Mouse (Mus musculus) MEL (cell line): ENCODE measurements at regions not wholly inside any gene's neighbourhood (a gene's known extent, or its start where the extent isn't known, plus 50 kb on each side); places are given as distances from the start of the nearest gene placed in this dataset.

ENCODE experiments used
- DNase-seq: peaks from one replicate; pipeline ENCODE4 v3.0.0; 2011; ENCODE audit warnings: low read depth, low spot score
- H3K27ac ChIP-seq: 2 replicates; pipeline ENCODE4 v1.5.1; 2012; ENCODE audit warnings: low read depth, mild to moderate bottlenecking, control low read depth, low read length, moderate library complexity; ENCODE audit not compliant: control insufficient read depth
- H3K27me3 ChIP-seq, 2 experiments: fragments of 150-350 bp in 1 of 2; sonication (generic) in 1 of 2; 2 replicates each; pipeline ENCODE4 v1.6.1; 2012; ENCODE audit warnings: low read length in 2 of 2, mild to moderate bottlenecking in 2 of 2, improper control_type of control experiment in 1 of 2, moderate library complexity in 1 of 2; ENCODE audit not compliant: insufficient read depth in 2 of 2, control insufficient read depth in 1 of 2
- H3K36me3 ChIP-seq, 2 experiments: 2 replicates each; pipeline ENCODE4 v1.6.1; 2012 to 2014; ENCODE audit warnings: low read length in 2 of 2, improper control_type of control experiment in 1 of 2, inconsistent platforms in 1 of 2, mild to moderate bottlenecking in 1 of 2; ENCODE audit not compliant: insufficient read depth in 2 of 2, control insufficient read depth in 1 of 2
- H3K4me1 ChIP-seq, 2 experiments: fragments of 150-350 bp in 1 of 2; sonication (generic) in 1 of 2; 2 replicates each; pipeline ENCODE4 v1.6.1; 2012; ENCODE audit warnings: low read length in 2 of 2, improper control_type of control experiment in 1 of 2, mild to moderate bottlenecking in 1 of 2; ENCODE audit not compliant: insufficient read depth in 2 of 2, control insufficient read depth in 1 of 2
- H3K4me3 ChIP-seq, 2 experiments: fragments of 150-350 bp in 1 of 2; sonication (generic) in 1 of 2; 2 replicates each; pipeline ENCODE4 v1.5.1; 2012; ENCODE audit warnings: low read depth in 2 of 2, low read length in 2 of 2, mild to moderate bottlenecking in 2 of 2, moderate library complexity in 2 of 2, control low read depth in 1 of 2, improper control_type of control experiment in 1 of 2; ENCODE audit not compliant: control insufficient read depth in 1 of 2, insufficient read depth in 1 of 2
- H3K79me2 ChIP-seq: 2 replicates; pipeline ENCODE4 v1.6.1; 2012; ENCODE audit warnings: mild to moderate bottlenecking, low read length, moderate library complexity; ENCODE audit not compliant: control insufficient read depth, poor library complexity, insufficient read depth
- H3K9ac ChIP-seq: 2 replicates; pipeline ENCODE4 v1.6.1; 2012; ENCODE audit warnings: low read depth, mild to moderate bottlenecking, control low read depth, low read length, moderate library complexity; ENCODE audit not compliant: control insufficient read depth, poor library complexity, severe bottlenecking
- H3K9me3 ChIP-seq: fragments of 150-350 bp; sonication (generic); replicated peaks from 2 replicates; pipeline ENCODE4 v1.6.1; 2012; ENCODE audit warnings: mild to moderate bottlenecking, low read length, improper control_type of control experiment, moderate library complexity; ENCODE audit not compliant: insufficient read depth
- CHD1 ChIP-seq: IDR thresholded peaks from 2 replicates; pipeline ENCODE4 v1.6.1; 2012; ENCODE audit warnings: low read depth, mild to moderate bottlenecking, inconsistent platforms, low read length, improper control_type of control experiment
- CHD2 ChIP-seq: IDR thresholded peaks from 2 replicates; pipeline ENCODE4 v1.6.1; 2011; ENCODE audit warnings: low read length, improper control_type of control experiment
- E2F4 ChIP-seq: IDR thresholded peaks from 2 replicates; pipeline ENCODE4 v1.6.1; 2011; ENCODE audit warnings: low read depth, low read length, improper control_type of control experiment, borderline replicate concordance
- ELF1 ChIP-seq: IDR thresholded peaks from 2 replicates; pipeline ENCODE4 v1.6.1; 2014; ENCODE audit warnings: low read depth, mild to moderate bottlenecking, inconsistent platforms, low read length, improper control_type of control experiment, moderate library complexity
- EP300 ChIP-seq, 2 experiments: IDR thresholded peaks; 2 replicates each; pipeline ENCODE4 v1.6.1; 2011; ENCODE audit warnings: improper control_type of control experiment in 2 of 2, low read length in 2 of 2, low read depth in 1 of 2, mild to moderate bottlenecking in 1 of 2
- ETS1 ChIP-seq: IDR thresholded peaks from 2 replicates; pipeline ENCODE4 v1.6.1; 2012; ENCODE audit warnings: low read depth, mild to moderate bottlenecking, inconsistent platforms, low read length, improper control_type of control experiment, moderate library complexity
- GABPA ChIP-seq: IDR thresholded peaks from 2 replicates; pipeline ENCODE4 v1.6.1; 2012; ENCODE audit warnings: low read depth, mild to moderate bottlenecking, inconsistent platforms, low read length, improper control_type of control experiment, moderate library complexity
- HCFC1 ChIP-seq: IDR thresholded peaks from 2 replicates; pipeline ENCODE4 v1.6.1; 2012; ENCODE audit warnings: low read depth, mild to moderate bottlenecking, inconsistent platforms, low read length, improper control_type of control experiment, moderate library complexity
- JUND ChIP-seq: IDR thresholded peaks from 2 replicates; pipeline ENCODE4 v1.6.1; 2011; ENCODE audit warnings: low read depth, mild to moderate bottlenecking, improper control_type of control experiment, low read length
- KAT2A ChIP-seq: conservative IDR thresholded peaks from 2 replicates; pipeline ENCODE4 v1.6.1; 2012; ENCODE audit warnings: low read depth, low read length, improper control_type of control experiment, inconsistent platforms
- MAZ ChIP-seq: IDR thresholded peaks from 2 replicates; pipeline ENCODE4 v1.6.1; 2012; ENCODE audit warnings: low read depth, mild to moderate bottlenecking, inconsistent platforms, low read length, improper control_type of control experiment
- MXI1 ChIP-seq: IDR thresholded peaks from 2 replicates; pipeline ENCODE4 v1.6.1; 2011; ENCODE audit warnings: mild to moderate bottlenecking, low read depth, low read length, improper control_type of control experiment
- POLR2A ChIP-seq, 2 experiments: IDR thresholded peaks; 2 replicates each; pipeline ENCODE4 v1.6.1; 2011 to 2012; ENCODE audit warnings: low read length in 2 of 2, mild to moderate bottlenecking in 2 of 2, control low read depth in 1 of 2, improper control_type of control experiment in 1 of 2, low read depth in 1 of 2, moderate library complexity in 1 of 2; ENCODE audit not compliant: control insufficient read depth in 1 of 2, insufficient read depth in 1 of 2, poor library complexity in 1 of 2
- RAD21 ChIP-seq: IDR thresholded peaks from 2 replicates; pipeline ENCODE4 v1.6.1; 2011; ENCODE audit warnings: mild to moderate bottlenecking, low read depth, low read length, improper control_type of control experiment
- SIN3A ChIP-seq: IDR thresholded peaks from 2 replicates; pipeline ENCODE4 v1.6.1; 2012; ENCODE audit warnings: low read length, improper control_type of control experiment, inconsistent platforms
- TBP ChIP-seq: IDR thresholded peaks from 2 replicates; pipeline ENCODE4 v1.8.0; 2011; ENCODE audit warnings: low read depth, low read length, improper control_type of control experiment
- TCF12 ChIP-seq: IDR thresholded peaks from 2 replicates; pipeline ENCODE4 v1.6.1; 2014; ENCODE audit warnings: low read depth, mild to moderate bottlenecking, inconsistent platforms, low read length, improper control_type of control experiment, moderate library complexity
- UBTF ChIP-seq: IDR thresholded peaks from 2 replicates; pipeline ENCODE4 v1.6.1; 2012; ENCODE audit warnings: low read depth, mild to moderate bottlenecking, inconsistent platforms, low read length, improper control_type of control experiment, moderate library complexity, borderline replicate concordance; ENCODE audit not compliant: insufficient read depth
- USF1 ChIP-seq: IDR thresholded peaks from 2 replicates; pipeline ENCODE4 v1.6.1; 2014; ENCODE audit warnings: low read depth, mild to moderate bottlenecking, inconsistent platforms, low read length, improper control_type of control experiment, moderate library complexity
- ZNF384 ChIP-seq: IDR thresholded peaks from 2 replicates; pipeline ENCODE4 v1.6.1; 2012; ENCODE audit warnings: low read depth, mild to moderate bottlenecking, inconsistent platforms, low read length, improper control_type of control experiment

DNA sequence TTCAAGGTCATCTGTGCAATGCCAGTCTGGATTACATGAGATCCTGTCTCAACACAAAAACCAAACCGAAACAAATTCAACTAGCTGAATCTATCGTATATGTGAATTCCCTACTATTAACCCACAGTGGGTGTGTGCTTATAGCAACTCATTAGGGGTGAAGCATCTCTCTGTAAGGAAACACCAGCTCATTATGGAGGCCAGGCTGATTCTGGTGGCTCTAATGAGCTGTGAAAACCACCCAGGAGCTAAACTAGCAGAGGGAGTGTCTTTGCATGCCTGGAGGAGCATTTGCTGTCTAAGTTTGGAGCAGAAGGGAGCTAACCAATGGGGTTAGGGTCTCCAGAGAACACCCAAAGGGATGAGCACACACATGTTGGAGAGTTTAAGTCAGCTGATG is 54.1 kb upstream of the Adamts2 start:
- Histone ChIP-seq H3K9me3 (no peaks in the 10 kb centered on the region), H3K4me3 (no peak overlapping the region), H3K27ac (no peak overlapping the region), H3K4me1 (no peaks in the 10 kb centered on the region), H3K79me2 (no peaks in the 10 kb centered on the region), H3K9ac (no peak overlapping the region), H3K36me3 (no peaks in the 10 kb centered on the region), H3K27me3 (no peaks in the 10 kb centered on the region)
- no peak for TF ChIP-seq CHD2
- TF ChIP-seq JUND: no peak
- no peak for TF ChIP-seq E2F4
- no peak for TF ChIP-seq POLR2A (IDR thresholded peaks at IDR 0.05; ENCODE audit: control insufficient read depth in 1 of 2, insufficient read depth in 1 of 2, low read depth in 1 of 2, low read length in 2 of 2, poor library complexity in 1 of 2)
- no peak for TF ChIP-seq GABPA
- TF ChIP-seq EP300 (IDR thresholded peaks at IDR 0.05; ENCODE audit: low read depth in 1 of 2, low read length in 2 of 2): no peak
- no peak for TF ChIP-seq UBTF
- no peak for TF ChIP-seq TCF12
- TF ChIP-seq ELF1: no peak
- TF ChIP-seq KAT2A: no peak
- no peak for TF ChIP-seq RAD21
- TF ChIP-seq HCFC1: no peak
- no peak for TF ChIP-seq SIN3A
- no peak for TF ChIP-seq MAZ
- no peak for TF ChIP-seq ZNF384
- no peak for TF ChIP-seq ETS1
- TF ChIP-seq MXI1: no peak
- no peak for TF ChIP-seq CHD1
- TF ChIP-seq USF1: no peak
- TF ChIP-seq TBP: no peak
- DNase-seq: no peak

DNA sequence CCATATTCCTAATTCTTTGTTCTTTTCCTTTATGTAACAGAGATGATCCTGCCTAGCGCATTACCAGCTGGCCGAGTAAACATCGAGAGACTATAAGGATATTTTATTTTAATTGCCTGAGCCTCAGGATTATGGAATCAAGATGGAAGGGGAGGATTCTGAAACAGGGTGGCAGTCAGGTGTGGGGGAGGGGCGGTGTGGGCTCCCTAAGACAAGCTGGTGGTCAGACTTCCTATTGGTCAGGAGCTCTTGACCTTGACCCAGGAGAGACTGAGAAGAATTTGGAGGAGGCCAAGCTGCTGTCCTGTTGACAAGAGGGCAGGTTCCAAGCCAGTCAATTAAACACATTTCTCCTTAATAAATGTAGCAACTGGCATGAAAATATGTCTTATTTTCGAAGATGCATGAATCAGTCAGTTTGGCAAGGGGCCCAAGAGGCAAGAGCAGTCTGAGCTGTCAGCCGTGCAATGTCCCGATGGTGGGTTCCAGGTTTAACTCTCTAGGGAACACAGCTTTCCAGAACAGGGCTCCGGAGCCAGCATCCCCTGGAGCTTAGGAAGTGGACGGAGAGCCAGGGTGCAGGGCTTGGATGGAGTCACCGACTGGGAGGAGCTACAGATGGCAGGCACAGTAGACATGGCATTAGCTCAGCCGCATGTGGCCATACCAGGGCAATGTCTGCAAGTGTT is 55.3 kb upstream of the Adamts2 start:
- Histone ChIP-seq H3K79me2 (no peaks in the 10 kb centered on the region), H3K9me3 (no peaks in the 10 kb centered on the region), H3K27me3 (no peaks in the 10 kb centered on the region), H3K27ac (no peak overlapping the region), H3K9ac (no peak overlapping the region), H3K36me3 (no peaks in the 10 kb centered on the region), H3K4me3 (no peak overlapping the region), H3K4me1 (no peaks in the 10 kb centered on the region)
- TF ChIP-seq MAZ: no peak
- DNase-seq: no peak
